Mouse (Mus musculus) lung, embryonic 15.5 days (tissue): Measurements from ENCODE around the gene Tas1r3. TPM values are rescaled to one million over a fixed set of nuclear protein-coding genes. Genes with fewer than 3 reads are reported as not detected.

Experiments
- ATAC-seq: fragments of 200-750 bp; cut with Nextera tagmentation; 2 replicates; pipeline ENCODE4 v1.8.0; 2017; ENCODE audit warnings: moderate number of reproducible peaks, borderline replicate concordance; ENCODE audit not compliant: low FRiP score, low TSS enrichment; ENCODE audit errors: extremely low read depth
- H3K27ac ChIP-seq: fragments of 300-500 bp; sonication (generic); 2 replicates; pipeline ENCODE4 v1.5.1; 2015; ENCODE audit warnings: moderate library complexity, mild to moderate bottlenecking, inconsistent platforms
- H3K27me3 ChIP-seq: fragments of 300-500 bp; sonication (generic); 2 replicates; pipeline ENCODE4 v1.6.1; 2015; ENCODE audit warnings: inconsistent platforms
- H3K36me3 ChIP-seq: fragments of 300-500 bp; sonication (generic); 2 replicates; pipeline ENCODE4 v1.6.1; 2015; ENCODE audit warnings: inconsistent platforms
- H3K4me1 ChIP-seq: fragments of 300-500 bp; sonication (generic); 2 replicates; pipeline ENCODE4 v1.6.1; 2015; ENCODE audit warnings: inconsistent platforms
- H3K4me2 ChIP-seq: fragments of 300-500 bp; sonication (generic); 2 replicates; pipeline ENCODE4 v1.6.1; 2015; ENCODE audit warnings: inconsistent platforms, mild to moderate bottlenecking, moderate library complexity
- H3K4me3 ChIP-seq: fragments of 300-500 bp; sonication (generic); 2 replicates; pipeline ENCODE4 v1.5.1; 2015; ENCODE audit warnings: mild to moderate bottlenecking, inconsistent platforms
- H3K9ac ChIP-seq: fragments of 300-500 bp; sonication (generic); 2 replicates; pipeline ENCODE4 v1.6.1; 2015; ENCODE audit warnings: inconsistent platforms
- H3K9me3 ChIP-seq: fragments of 300-500 bp; sonication (generic); 2 replicates; pipeline ENCODE4 v1.6.1; 2016; ENCODE audit warnings: inconsistent platforms
- WGBS: fragments of 180-500 bp; shearing (Covaris S2); methylation state at CpG from one replicate; pipeline ENCODE4 v1.1.7; 2015; 5-methylcytosine and 5-hydroxymethylcytosine counted together
- polyA plus RNA-seq: library from polyadenylated mRNA; unstranded; fragments of >200 nt; fragmentation: Nextera tagmentation; extraction: Ambion mirVana; gene quantifications from 2 replicates; pipeline ENCODE4 v1.2.1, GENCODE M21; 2015

Tas1r3 gene
- polyA plus RNA-seq, 1 experiment from 2014 or later = 0.36 TPM

- ATAC-seq = peak; percentile 94
- peak within 1 kb of the TSS; percentile 65 for H3K9ac ChIP-seq
These were observed 23.7 kb downstream of the Tas1r3 start, which contains the start of gene Mxra8 for GRCm38 (mm10) chr4:155839483-155839910. Gene Mxra8, plus strand, starts transcription at chr4:155839680.

GRCm38 (mm10) chr4:155838187-155839153 is 24.7 kb downstream of the Tas1r3 start:
- Histone ChIP-seq H3K4me1 (peaks cover 56% of the 10 kb centered on the region), H3K27ac (peak overlapping the region; percentile 95), H3K27me3 (no peaks in the 10 kb centered on the region), H3K4me3 (peak overlapping the region; percentile 60; the same call in 1 of the 2 replicates), H3K4me2 (peak overlapping the region; percentile 86), H3K36me3 (peaks cover 12% of the 10 kb centered on the region), H3K9ac (peak overlapping the region; percentile 20; the same call in 1 of the 2 replicates), H3K9me3 (no peaks in the 10 kb centered on the region)
- ATAC-seq = peak; percentile 50; the same call in 1 of the 2 replicates
- WGBS = 24% methylated on average over 8 of the region's 8 CpGs

More at GRCm38 (mm10) chr4:155839483-155839910, 23.7 kb downstream of the Tas1r3 start, which contains the start of gene Mxra8:
- Histone ChIP-seq H3K9me3 (no peaks in the 10 kb centered on the region), H3K4me1 (peaks cover 47% of the 10 kb centered on the region), H3K27me3 (no peaks in the 10 kb centered on the region), H3K36me3 (peaks cover 12% of the 10 kb centered on the region), H3K4me3 (peak within 1 kb of the TSS; percentile 60), H3K4me2 (peak within 1 kb of the TSS; percentile 86), H3K27ac (peak within 1 kb of the TSS; percentile 95)
- 3% methylated on average over 16 of the region's 16 CpGs for WGBS

- 39% methylated on average over 11 of the region's 11 CpGs for WGBS
- ATAC-seq = no peak
- Histone ChIP-seq H3K27ac (peak overlapping the region; percentile 95), H3K27me3 (no peaks in the 10 kb centered on the region), H3K4me1 (peaks cover 65% of the 10 kb centered on the region), H3K4me3 (peak overlapping the region; percentile 11; the same call in 1 of the 2 replicates), H3K36me3 (peaks cover 8% of the 10 kb centered on the region), H3K4me2 (peak overlapping the region; percentile 86), H3K9ac (no peak overlapping the region; the same call in 1 of the 2 replicates), H3K9me3 (no peaks in the 10 kb centered on the region)
These were observed 25.7 kb downstream of the Tas1r3 start for GRCm38 (mm10) chr4:155837404-155838010.

- WGBS = 15% methylated on average over 2 of the region's 2 CpGs
- H3K4me2 ChIP-seq = peak overlapping the region; percentile 27
- H3K9ac ChIP-seq = no peak overlapping the region
- peak overlapping the region; percentile 84 for H3K27ac ChIP-seq
- peaks cover 5% of the 10 kb centered on the region; the same call in 1 of the 2 replicates for H3K36me3 ChIP-seq
- no peaks in the 10 kb centered on the region for H3K9me3 ChIP-seq
- peaks cover 49% of the 10 kb centered on the region for H3K4me1 ChIP-seq
- H3K27me3 ChIP-seq = no peaks in the 10 kb centered on the region
- no peak overlapping the region; the same call in 1 of the 2 replicates for H3K4me3 ChIP-seq
- peak; percentile 41 for ATAC-seq
These were observed 29.3 kb downstream of the Tas1r3 start for GRCm38 (mm10) chr4:155833836-155834235.

GRCm38 (mm10) chr4:155833234-155833633 is 29.9 kb downstream of the Tas1r3 start:
- 77% methylated on average over 4 of the region's 4 CpGs for WGBS
- H3K27ac ChIP-seq = 0 out of 2 replicates have a peak overlapping the region, but pooled peaks have one; percentile 9
- peak overlapping the region; percentile 93; the same call in 1 of the 2 replicates for H3K4me2 ChIP-seq

GRCm38 (mm10) chr4:155832321-155832720 is 30.8 kb downstream of the Tas1r3 start:
- ATAC-seq = no peak
- H3K27me3 ChIP-seq = no peaks in the 10 kb centered on the region
- peaks cover 35% of the 10 kb centered on the region for H3K4me1 ChIP-seq
- H3K4me3 ChIP-seq = peak overlapping the region; percentile 85
- H3K36me3 ChIP-seq = peaks cover 15% of the 10 kb centered on the region
- peak overlapping the region; percentile 93 for H3K4me2 ChIP-seq
- H3K27ac ChIP-seq = no peak overlapping the region
- WGBS = 45% methylated on average over 10 of the region's 10 CpGs
- no peaks in the 10 kb centered on the region for H3K9me3 ChIP-seq
- H3K9ac ChIP-seq = peak overlapping the region; percentile 78

More at GRCm38 (mm10) chr4:155833234-155833633, 29.9 kb downstream of the Tas1r3 start:
- H3K9me3 ChIP-seq = no peaks in the 10 kb centered on the region
- peaks cover 6% of the 10 kb centered on the region; the same call in 1 of the 2 replicates for H3K36me3 ChIP-seq
- H3K9ac ChIP-seq = no peak overlapping the region
- H3K4me3 ChIP-seq = peak overlapping the region; percentile 85; the same call in 1 of the 2 replicates
- peaks cover 44% of the 10 kb centered on the region for H3K4me1 ChIP-seq
- H3K27me3 ChIP-seq = no peaks in the 10 kb centered on the region
- ATAC-seq = no peak

- peak overlapping the region; percentile 93 for H3K4me2 ChIP-seq
- no peak; the same call in 1 of the 2 replicates for ATAC-seq
- H3K36me3 ChIP-seq = peaks cover 20% of the 10 kb centered on the region
- no peaks in the 10 kb centered on the region for H3K27me3 ChIP-seq
- peak overlapping the region; percentile 85 for H3K4me3 ChIP-seq
- H3K4me1 ChIP-seq = peaks cover 30% of the 10 kb centered on the region
- H3K27ac ChIP-seq = peak overlapping the region; percentile 92
- 1% methylated on average over 25 of the region's 25 CpGs for WGBS
- peak overlapping the region; percentile 78 for H3K9ac ChIP-seq
- no peaks in the 10 kb centered on the region for H3K9me3 ChIP-seq
These were observed 31.3 kb downstream of the Tas1r3 start for GRCm38 (mm10) chr4:155831831-155832230.

- peak; percentile 91 for ATAC-seq
- 2% methylated on average over 49 of the region's 49 CpGs for WGBS
- Histone ChIP-seq H3K36me3 (peaks cover 25% of the 10 kb centered on the region), H3K4me3 (peak within 1 kb of the TSS; percentile 85), H3K27me3 (no peaks in the 10 kb centered on the region), H3K9me3 (no peaks in the 10 kb centered on the region), H3K9ac (peak within 1 kb of the TSS; percentile 78), H3K27ac (peak within 1 kb of the TSS; percentile 92), H3K4me1 (peaks cover 28% of the 10 kb centered on the region), H3K4me2 (peak within 1 kb of the TSS; percentile 93)
These were observed 31.9 kb downstream of the Tas1r3 start, which contains the start of gene Aurkaip1 for GRCm38 (mm10) chr4:155831205-155831766. Gene Aurkaip1, plus strand, starts transcription at chr4:155831272.

GRCm38 (mm10) chr4:155830596-155830995 is 32.6 kb downstream of the Tas1r3 start:
- Histone ChIP-seq H3K9ac (no peak overlapping the region), H3K4me3 (peak overlapping the region; percentile 85), H3K4me2 (peak overlapping the region; percentile 93), H3K4me1 (peaks cover 28% of the 10 kb centered on the region), H3K36me3 (peaks cover 28% of the 10 kb centered on the region), H3K27ac (peak overlapping the region; percentile 92; the same call in 1 of the 2 replicates), H3K9me3 (no peaks in the 10 kb centered on the region), H3K27me3 (no peaks in the 10 kb centered on the region)
- 49% methylated on average over 8 of the region's 8 CpGs for WGBS
- no peak for ATAC-seq

- peaks cover 28% of the 10 kb centered on the region for H3K4me1 ChIP-seq
- H3K36me3 ChIP-seq = peaks cover 35% of the 10 kb centered on the region
- H3K4me3 ChIP-seq = no peak overlapping the region
- no peaks in the 10 kb centered on the region for H3K27me3 ChIP-seq
- no peak overlapping the region for H3K4me2 ChIP-seq
- no peaks in the 10 kb centered on the region for H3K9me3 ChIP-seq
- H3K27ac ChIP-seq = no peak overlapping the region
- 89% methylated on average over 4 of the region's 4 CpGs for WGBS
- no peak for ATAC-seq
- H3K9ac ChIP-seq = no peak overlapping the region
These were observed 33.3 kb downstream of the Tas1r3 start for GRCm38 (mm10) chr4:155829866-155830265.

GRCm38 (mm10) chr4:155823443-155823842 is 39.7 kb downstream of the Tas1r3 start:
- peaks cover 92% of the 10 kb centered on the region for H3K36me3 ChIP-seq
- H3K27ac ChIP-seq = no peak overlapping the region
- 96% methylated on average over 16 of the region's 16 CpGs for WGBS
- H3K9ac ChIP-seq = no peak overlapping the region
- H3K27me3 ChIP-seq = no peaks in the 10 kb centered on the region
- H3K9me3 ChIP-seq = no peaks in the 10 kb centered on the region
- no peak overlapping the region for H3K4me2 ChIP-seq
- no peak overlapping the region for H3K4me3 ChIP-seq
- H3K4me1 ChIP-seq = no peaks in the 10 kb centered on the region
- no peak for ATAC-seq
